Mouse (Mus musculus) forebrain, embryonic 10.5 days (tissue): ENCODE measurements around the gene Hebp2. TPM values are rescaled to one million over a fixed set of nuclear protein-coding genes. Genes with fewer than 3 reads are reported as not detected.
A peak's percentile ranks its signal among the peaks of the same experiment; 100 is the strongest.

Source experiments
- DNase-seq: peaks from one replicate; pipeline ENCODE4 v3.0.0-alpha.2; 2017; ENCODE audit warnings: low spot score; ENCODE audit errors: extremely low spot score
- H3K27ac ChIP-seq: fragments of 300-500 bp; sonication (generic); 2 replicates; pipeline ENCODE4 v1.5.1; 2016; ENCODE audit warnings: mild to moderate bottlenecking
- H3K27me3 ChIP-seq: fragments of 300-500 bp; sonication (generic); 2 replicates; pipeline ENCODE4 v1.6.1; 2016; ENCODE audit warnings: mild to moderate bottlenecking; ENCODE audit not compliant: poor library complexity, severe bottlenecking
- H3K36me3 ChIP-seq: fragments of 300-500 bp; sonication (generic); replicated peaks from 2 replicates; pipeline ENCODE4 v1.6.1; 2016; ENCODE audit warnings: mild to moderate bottlenecking, moderate library complexity
- H3K4me1 ChIP-seq: fragments of 300-500 bp; sonication (generic); 2 replicates; pipeline ENCODE4 v1.6.1; 2016
- H3K4me3 ChIP-seq: fragments of 300-500 bp; sonication (generic); 2 replicates; pipeline ENCODE4 v1.5.1; 2016; ENCODE audit warnings: mild to moderate bottlenecking, moderate library complexity
- H3K9me3 ChIP-seq: fragments of 300-500 bp; sonication (generic); 2 replicates; pipeline ENCODE4 v1.6.1; 2016; ENCODE audit warnings: mild to moderate bottlenecking, moderate library complexity
- WGBS: fragments of 180-500 bp; shearing (Covaris S2); methylation state at CpG from one replicate; pipeline ENCODE4 v1.1.7; 2016; 5-methylcytosine and 5-hydroxymethylcytosine counted together
- polyA plus RNA-seq: library from polyadenylated mRNA; unstranded; fragments of >200 nt; fragmentation: Nextera tagmentation; extraction: Ambion mirVana; gene quantifications from 2 replicates; pipeline ENCODE4 v1.2.1, GENCODE M21; 2016

The Hebp2 gene
- polyA plus RNA-seq, 1 experiment from 2014 or later: 15.7 TPM

- no peak overlapping the region for H3K4me3 ChIP-seq
- WGBS: 77% methylated on average over 4 of the region's 4 CpGs
- peaks cover 64% of the 10 kb centered on the region for H3K36me3 ChIP-seq
- no peak for DNase-seq
- no peaks in the 10 kb centered on the region for H3K9me3 ChIP-seq
- peaks cover 23% of the 10 kb centered on the region for H3K4me1 ChIP-seq
- no peaks in the 10 kb centered on the region for H3K27me3 ChIP-seq
- no peak overlapping the region for H3K27ac ChIP-seq
These were observed 16.7 kb downstream of the Hebp2 start for GRCm38 (mm10) chr10:18529177-18529576.

- no peaks in the 10 kb centered on the region for H3K27me3 ChIP-seq
- H3K4me1 ChIP-seq: peaks cover 23% of the 10 kb centered on the region
- DNase-seq: no peak
- WGBS: 59% methylated on average over 5 of the region's 5 CpGs
- H3K36me3 ChIP-seq: peaks cover 66% of the 10 kb centered on the region
- no peaks in the 10 kb centered on the region for H3K9me3 ChIP-seq
- H3K4me3 ChIP-seq: no peak overlapping the region
- H3K27ac ChIP-seq: no peak overlapping the region
These were observed 17.4 kb downstream of the Hebp2 start for GRCm38 (mm10) chr10:18528475-18528874.

- Histone ChIP-seq H3K27me3 (no peaks in the 10 kb centered on the region), H3K4me3 (no peak overlapping the region), H3K27ac (no peak overlapping the region), H3K9me3 (no peaks in the 10 kb centered on the region), H3K36me3 (peaks cover 63% of the 10 kb centered on the region), H3K4me1 (peaks cover 23% of the 10 kb centered on the region)
- no peak for DNase-seq
- 89% methylated on average over 7 of the region's 7 CpGs for WGBS
These were observed 18.1 kb downstream of the Hebp2 start for GRCm38 (mm10) chr10:18527766-18528165.

- Histone ChIP-seq H3K4me1 (peaks cover 23% of the 10 kb centered on the region), H3K36me3 (peaks cover 59% of the 10 kb centered on the region), H3K4me3 (no peak overlapping the region), H3K27ac (no peak overlapping the region; the same call in 1 of the 2 replicates), H3K27me3 (no peaks in the 10 kb centered on the region), H3K9me3 (no peaks in the 10 kb centered on the region)
- no peak for DNase-seq
- WGBS: 81% methylated on average over 20 of the region's 20 CpGs
These were observed 18.8 kb downstream of the Hebp2 start for GRCm38 (mm10) chr10:18526851-18527675.

GRCm38 (mm10) chr10:18526184-18526850, 19.6 kb downstream of the Hebp2 start:
- 88% methylated on average over 22 of the region's 22 CpGs for WGBS
- Histone ChIP-seq H3K27me3 (no peaks in the 10 kb centered on the region), H3K4me3 (no peak overlapping the region), H3K9me3 (no peaks in the 10 kb centered on the region), H3K27ac (peak overlapping the region; percentile 12; the same call in 1 of the 2 replicates), H3K36me3 (peaks cover 55% of the 10 kb centered on the region), H3K4me1 (peaks cover 23% of the 10 kb centered on the region)
- DNase-seq: no peak

- no peaks in the 10 kb centered on the region for H3K9me3 ChIP-seq
- WGBS: 56% methylated on average over 9 of the region's 9 CpGs
- no peak for DNase-seq
- no peaks in the 10 kb centered on the region for H3K27me3 ChIP-seq
- H3K4me1 ChIP-seq: peaks cover 23% of the 10 kb centered on the region
- 0 out of 2 replicates have a peak overlapping the region, but pooled peaks have one; percentile 12 for H3K27ac ChIP-seq
- H3K36me3 ChIP-seq: peaks cover 54% of the 10 kb centered on the region
- no peak overlapping the region for H3K4me3 ChIP-seq
These were observed 20.1 kb downstream of the Hebp2 start for GRCm38 (mm10) chr10:18525726-18526125.

- DNase-seq: no peak
- Histone ChIP-seq H3K27ac (no peak overlapping the region), H3K27me3 (no peaks in the 10 kb centered on the region)
These were observed 20.6 kb downstream of the Hebp2 start for GRCm38 (mm10) chr10:18525311-18525710.

GRCm38 (mm10) chr10:18522556-18522955, 23.3 kb downstream of the Hebp2 start:
- 90% methylated on average over 2 of the region's 2 CpGs for WGBS
- Histone ChIP-seq H3K9me3 (no peaks in the 10 kb centered on the region), H3K4me1 (peaks cover 32% of the 10 kb centered on the region), H3K36me3 (peaks cover 55% of the 10 kb centered on the region), H3K27ac (no peak overlapping the region), H3K4me3 (no peak overlapping the region), H3K27me3 (no peaks in the 10 kb centered on the region)
- DNase-seq: no peak

More at GRCm38 (mm10) chr10:18525311-18525710, 20.6 kb downstream of the Hebp2 start:
- Histone ChIP-seq H3K4me3 (no peak overlapping the region), H3K36me3 (peaks cover 54% of the 10 kb centered on the region), H3K4me1 (peaks cover 23% of the 10 kb centered on the region), H3K9me3 (no peaks in the 10 kb centered on the region)
- WGBS: 79% methylated on average over 15 of the region's 15 CpGs

GRCm38 (mm10) chr10:18511496-18511895, 34.4 kb downstream of the Hebp2 start:
- 93% methylated on average over 11 of the region's 11 CpGs for WGBS
- Histone ChIP-seq H3K36me3 (peaks cover 33% of the 10 kb centered on the region), H3K4me3 (no peak overlapping the region), H3K27ac (no peak overlapping the region), H3K9me3 (no peaks in the 10 kb centered on the region), H3K27me3 (no peaks in the 10 kb centered on the region), H3K4me1 (peaks cover 23% of the 10 kb centered on the region)
- no peak for DNase-seq

- Histone ChIP-seq H3K4me3 (no peak overlapping the region), H3K9me3 (no peaks in the 10 kb centered on the region), H3K36me3 (peaks cover 31% of the 10 kb centered on the region), H3K4me1 (peaks cover 31% of the 10 kb centered on the region), H3K27me3 (no peaks in the 10 kb centered on the region), H3K27ac (no peak overlapping the region)
- WGBS: 87% methylated on average over 3 of the region's 3 CpGs
- DNase-seq: no peak
These were observed 35.2 kb downstream of the Hebp2 start for GRCm38 (mm10) chr10:18510663-18511062.

GRCm38 (mm10) chr10:18508586-18508985, 37.3 kb downstream of the Hebp2 start:
- peaks cover 38% of the 10 kb centered on the region for H3K4me1 ChIP-seq
- H3K27ac ChIP-seq: no peak overlapping the region
- H3K36me3 ChIP-seq: peaks cover 22% of the 10 kb centered on the region
- H3K9me3 ChIP-seq: no peaks in the 10 kb centered on the region
- H3K27me3 ChIP-seq: no peaks in the 10 kb centered on the region
- H3K4me3 ChIP-seq: no peak overlapping the region
- 85% methylated on average over 1 of the region's 1 CpGs for WGBS
- DNase-seq: no peak

- H3K27ac ChIP-seq: no peak overlapping the region
These were observed 37.9 kb downstream of the Hebp2 start for GRCm38 (mm10) chr10:18507869-18508473.

More at GRCm38 (mm10) chr10:18507869-18508473, 37.9 kb downstream of the Hebp2 start:
- H3K9me3 ChIP-seq: no peaks in the 10 kb centered on the region
- WGBS: 67% methylated on average over 2 of the region's 2 CpGs
- H3K36me3 ChIP-seq: peaks cover 23% of the 10 kb centered on the region
- H3K4me1 ChIP-seq: peaks cover 38% of the 10 kb centered on the region
- no peak for DNase-seq
- no peak overlapping the region for H3K4me3 ChIP-seq
- no peaks in the 10 kb centered on the region for H3K27me3 ChIP-seq
